Mouse (Mus musculus) intestine, postnatal 0 days (tissue): ENCODE measurements around the gene Slc25a15. TPM values are rescaled to one million over a fixed set of nuclear protein-coding genes. Genes with fewer than 3 reads are reported as not detected.
A peak's percentile ranks its signal among the peaks of the same experiment; 100 is the strongest.

Experiments
- ATAC-seq: fragments of 200-750 bp; cut with Nextera tagmentation; 2 replicates; pipeline ENCODE4 v1.8.0; 2017; ENCODE audit warnings: mild to moderate bottlenecking, moderate TSS enrichment, moderate library complexity
- H3K27ac ChIP-seq: fragments of 300-500 bp; sonication (generic); 2 replicates; pipeline ENCODE4 v1.5.1; 2014; ENCODE audit warnings: mild to moderate bottlenecking, low read depth, low read length, moderate library complexity
- H3K27me3 ChIP-seq: fragments of 300-500 bp; sonication (generic); replicated peaks from 2 replicates; pipeline ENCODE4 v1.6.1; 2014; ENCODE audit warnings: low read length, mixed read lengths; ENCODE audit not compliant: control insufficient read depth, insufficient read depth
- H3K36me3 ChIP-seq: fragments of 300-500 bp; sonication (generic); 2 replicates; pipeline ENCODE4 v1.6.1; 2014; ENCODE audit warnings: mild to moderate bottlenecking, moderate library complexity; ENCODE audit not compliant: control insufficient read depth, insufficient read depth
- H3K4me1 ChIP-seq: fragments of 300-500 bp; sonication (generic); replicated peaks from 2 replicates; pipeline ENCODE4 v1.6.1; 2014; ENCODE audit warnings: antibody characterized with exemption, low read length, mixed read lengths; ENCODE audit not compliant: control insufficient read depth, insufficient read depth
- H3K4me2 ChIP-seq: fragments of 300-500 bp; sonication (generic); replicated peaks from 2 replicates; pipeline ENCODE4 v1.6.1; 2014; ENCODE audit warnings: low read depth, mild to moderate bottlenecking, moderate library complexity
- H3K4me3 ChIP-seq: fragments of 300-500 bp; sonication (generic); 2 replicates; pipeline ENCODE4 v1.5.1; 2014; ENCODE audit warnings: low read depth, low read length
- H3K9ac ChIP-seq: fragments of 300-500 bp; sonication (generic); 2 replicates; pipeline ENCODE4 v1.6.1; 2014; ENCODE audit warnings: mild to moderate bottlenecking, low read depth, low read length
- H3K9me3 ChIP-seq: fragments of 300-500 bp; sonication (generic); 2 replicates; pipeline ENCODE4 v1.6.1; 2016; ENCODE audit warnings: mixed run types; ENCODE audit not compliant: control insufficient read depth
- CTCF ChIP-seq: sonication (generic); IDR thresholded peaks from 2 replicates; pipeline ENCODE4 v1.5.1; 2016; ENCODE audit warnings: low read depth, mild to moderate bottlenecking, control low read depth, antibody characterized with exemption, moderate library complexity
- WGBS: fragments of 180-500 bp; shearing (Covaris S2); extraction: QIAGEN DNeasy Blood & Tissue Kit; methylation state at CpG from one replicate; pipeline ENCODE4 v1.1.7; 2014; 5-methylcytosine and 5-hydroxymethylcytosine counted together
- polyA plus RNA-seq: library from polyadenylated mRNA; unstranded; fragments of >200 nt; fragmentation: Nextera tagmentation; extraction: Ambion mirVana; gene quantifications from 2 replicates; pipeline ENCODE4 v1.2.1, GENCODE M21; 2015

Slc25a15 gene
- polyA plus RNA-seq, result 108 and 122 TPM in 2 replicates

DNA sequence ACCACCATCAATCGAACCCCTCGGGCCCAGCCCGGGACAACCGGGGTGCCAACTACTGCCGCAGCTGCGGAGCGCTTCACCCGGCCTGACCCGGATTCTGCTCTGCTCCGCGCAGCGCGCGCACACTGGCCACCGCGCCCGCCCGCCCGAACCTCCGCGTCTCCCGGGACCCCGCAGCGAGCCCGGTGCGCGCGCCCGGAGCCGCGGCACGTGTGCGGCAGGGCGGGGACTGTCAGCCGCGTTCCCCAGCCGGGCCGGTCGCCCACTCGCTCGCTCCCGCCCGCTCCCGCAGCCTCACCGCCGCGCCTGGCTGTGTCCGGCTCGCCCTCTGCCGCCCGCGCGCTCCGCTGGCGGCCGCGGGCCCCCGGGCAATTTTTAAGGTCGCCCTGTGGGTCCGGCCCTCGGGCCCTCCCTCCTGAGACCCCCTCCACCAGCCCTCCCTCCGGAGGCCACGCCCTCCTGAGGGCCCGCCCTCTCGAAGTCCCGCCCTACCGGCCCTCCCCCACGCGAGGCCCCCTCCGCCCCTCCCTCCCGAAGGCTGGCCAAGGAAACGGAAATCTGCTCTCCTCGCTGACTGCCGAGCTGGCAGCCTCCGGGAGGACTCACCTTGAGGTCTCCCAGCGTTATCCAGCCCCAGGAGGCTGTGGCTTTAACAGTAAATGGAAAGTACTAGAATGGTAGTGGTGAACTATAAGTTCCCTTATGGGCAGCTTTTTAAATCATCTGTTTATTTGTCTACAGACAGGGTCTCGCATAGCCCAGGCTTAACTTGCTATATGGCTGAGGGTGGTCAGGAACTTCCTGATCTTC, at the start of gene Slc25a15:
Gene Slc25a15, minus strand, starts transcription at position 456 of the 810 bp plus-strand sequence.
- Histone ChIP-seq H3K9me3 (no peaks in the 10 kb centered on the region), H3K4me1 (no peaks in the 10 kb centered on the region), H3K27me3 (no peaks in the 10 kb centered on the region), H3K27ac (peak within 1 kb of the TSS; percentile 96), H3K36me3 (no peaks in the 10 kb centered on the region), H3K9ac (peak within 1 kb of the TSS; percentile 92), H3K4me3 (peak within 1 kb of the TSS; percentile 81), H3K4me2 (peak within 1 kb of the TSS; percentile 84)
- under 1% methylated on average over 77 of the region's 77 CpGs for WGBS
- no peak for TF ChIP-seq CTCF
- peak; percentile 85 for ATAC-seq

DNA sequence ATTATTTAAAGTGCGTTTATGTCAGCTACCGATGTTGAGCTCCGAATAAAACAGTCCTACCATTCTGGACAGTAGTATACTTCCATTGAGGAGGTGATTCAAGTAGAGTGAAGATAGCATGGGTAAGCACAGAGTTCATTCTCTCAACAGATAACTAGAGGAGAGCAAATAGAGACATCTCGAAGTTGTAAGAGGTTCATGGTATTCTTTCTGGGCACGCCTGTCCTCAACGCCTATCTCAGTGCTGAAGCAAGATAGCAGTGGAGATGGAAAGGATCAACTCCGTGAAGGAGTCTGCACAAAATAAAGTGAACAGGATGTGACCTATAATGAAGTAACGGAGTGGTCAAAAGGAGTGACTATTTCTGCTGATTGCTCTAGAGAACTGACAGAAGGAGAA, 13.6 kb upstream of the Slc25a15 start:
- no peak for TF ChIP-seq CTCF
- no peak for ATAC-seq
- peak overlapping the region; percentile 82 for H3K4me3 ChIP-seq
- H3K36me3 ChIP-seq, result 0 out of 2 replicates have a peak, but pooled peaks cover 12% of the 10 kb centered on the region
- 6% methylated on average over 8 of the region's 8 CpGs for WGBS
- H3K9ac ChIP-seq, result peak overlapping the region; percentile 78
- H3K4me1 ChIP-seq, result no peaks in the 10 kb centered on the region; the same call in 1 of the 2 replicates
- H3K9me3 ChIP-seq, result no peaks in the 10 kb centered on the region
- peak overlapping the region; percentile 81 for H3K4me2 ChIP-seq
- H3K27me3 ChIP-seq, result no peaks in the 10 kb centered on the region
- peak overlapping the region; percentile 86; the same call in 1 of the 2 replicates for H3K27ac ChIP-seq

DNA sequence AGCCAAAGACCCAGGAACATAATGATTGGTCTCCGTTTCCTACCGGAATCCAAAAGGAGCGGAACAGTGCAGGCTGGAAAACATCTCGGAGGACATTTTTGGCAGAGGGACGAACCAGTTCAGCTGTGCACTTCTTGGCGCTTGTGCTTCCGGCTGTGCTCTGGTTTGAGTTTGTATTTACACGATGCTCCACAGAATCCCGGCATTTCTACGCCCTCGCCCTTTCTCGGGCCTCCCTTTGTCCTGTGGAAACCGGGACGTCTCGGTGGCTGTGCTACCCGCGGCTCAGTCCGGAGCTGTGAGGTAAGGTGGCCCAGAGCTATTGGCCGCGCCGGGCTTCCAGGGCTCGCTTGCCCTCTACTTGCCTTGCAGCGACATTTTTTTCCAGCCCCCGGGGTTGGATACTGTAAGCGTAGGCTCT, 12.9 kb upstream of the Slc25a15 start, which contains the start of gene Mrps31:
Gene Mrps31, plus strand, starts transcription at position 80 of the 421 bp plus-strand sequence.
- 0 out of 2 replicates have a peak, but pooled peaks have one; percentile 1 for TF ChIP-seq CTCF
- Histone ChIP-seq H3K9ac (peak within 1 kb of the TSS; percentile 78), H3K27me3 (no peaks in the 10 kb centered on the region), H3K9me3 (no peaks in the 10 kb centered on the region), H3K27ac (peak within 1 kb of the TSS; percentile 86), H3K36me3 (0 out of 2 replicates have a peak, but pooled peaks cover 7% of the 10 kb centered on the region), H3K4me3 (peak within 1 kb of the TSS; percentile 82), H3K4me2 (peak within 1 kb of the TSS; percentile 81), H3K4me1 (no peaks in the 10 kb centered on the region; the same call in 1 of the 2 replicates)
- under 1% methylated on average over 25 of the region's 25 CpGs for WGBS
- ATAC-seq, result peak; percentile 67

DNA sequence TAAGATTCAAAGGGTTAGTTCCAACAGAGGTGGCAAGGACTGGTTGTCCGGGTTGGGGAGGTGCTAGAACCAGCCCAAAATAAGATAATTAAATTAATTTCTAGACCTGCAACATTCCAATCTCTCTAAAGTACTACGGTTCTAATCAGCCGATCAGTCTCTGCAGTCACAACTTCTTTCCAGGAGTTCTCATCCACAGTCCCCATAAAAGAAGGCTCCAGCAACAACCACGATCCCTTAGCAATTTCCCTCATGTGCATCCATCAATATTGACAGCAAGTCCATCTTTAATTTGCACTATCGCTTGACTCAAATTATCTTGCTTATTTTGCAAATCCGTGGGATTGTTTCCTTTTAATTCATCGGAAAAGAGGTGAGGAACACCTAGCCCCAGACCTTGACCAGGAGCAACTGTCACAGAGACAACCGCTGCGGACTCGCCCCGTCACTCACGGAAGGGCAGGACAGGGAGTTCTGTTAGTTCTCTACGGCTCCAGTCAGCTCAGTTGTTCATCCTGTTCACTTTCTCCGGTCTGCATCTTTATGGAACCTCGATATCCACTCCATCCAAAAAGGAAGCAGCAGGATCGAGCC, 12.4 kb upstream of the Slc25a15 start:
- no peak for TF ChIP-seq CTCF
- H3K27me3 ChIP-seq, result no peaks in the 10 kb centered on the region
- 14% methylated on average over 16 of the region's 16 CpGs for WGBS
- H3K4me2 ChIP-seq, result peak overlapping the region; percentile 81
- H3K9ac ChIP-seq, result peak overlapping the region; percentile 78
- 0 out of 2 replicates have a peak, but pooled peaks cover 3% of the 10 kb centered on the region for H3K36me3 ChIP-seq
- H3K4me1 ChIP-seq, result no peaks in the 10 kb centered on the region; the same call in 1 of the 2 replicates
- H3K4me3 ChIP-seq, result peak overlapping the region; percentile 82
- H3K27ac ChIP-seq, result peak overlapping the region; percentile 86
- peak; percentile 2; the same call in 1 of the 2 replicates for ATAC-seq
- H3K9me3 ChIP-seq, result no peaks in the 10 kb centered on the region

DNA sequence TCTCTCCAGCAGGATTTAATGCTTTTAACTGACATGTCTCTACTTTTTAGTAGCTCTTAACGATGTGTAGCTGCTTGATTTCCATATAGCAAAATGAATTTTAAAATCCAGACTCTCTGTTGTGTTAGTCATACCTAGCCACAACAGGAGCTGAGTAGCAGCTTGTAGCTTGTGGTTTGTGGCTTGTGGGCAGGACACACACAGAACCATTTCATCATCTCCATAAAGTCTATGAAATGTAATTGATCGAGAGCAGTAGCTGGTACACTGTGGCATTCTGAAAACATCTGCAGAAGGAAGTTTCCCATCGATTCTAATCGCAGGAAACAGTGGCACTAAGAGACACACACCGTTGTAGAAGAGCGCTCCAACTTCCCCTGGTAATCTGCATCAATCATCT, 7.3 kb upstream of the Slc25a15 start:
- no peak overlapping the region for H3K4me2 ChIP-seq
- WGBS, result 69% methylated on average over 6 of the region's 6 CpGs
- no peak for ATAC-seq

DNA sequence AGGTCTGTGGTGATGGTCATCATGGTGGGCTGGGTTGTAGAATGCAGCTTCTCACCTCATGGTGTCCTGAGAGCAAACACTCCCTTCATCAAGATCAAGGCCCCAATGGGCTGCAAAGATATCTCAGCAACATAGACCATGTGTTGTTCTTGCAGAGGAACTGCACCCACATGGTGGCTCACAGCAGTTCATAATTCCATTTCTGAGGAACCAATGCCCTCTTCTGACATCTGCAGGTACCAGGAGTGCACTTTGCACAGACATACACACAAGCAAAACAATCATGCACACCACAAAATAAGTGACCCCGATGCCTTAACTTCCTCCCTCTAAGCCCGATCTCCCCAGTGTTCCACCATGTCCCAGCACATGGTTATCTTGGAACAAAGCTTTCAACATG, 4.8 kb upstream of the Slc25a15 start:
- Histone ChIP-seq H3K27ac (no peak overlapping the region), H3K4me2 (no peak overlapping the region), H3K9me3 (no peaks in the 10 kb centered on the region), H3K4me3 (no peak overlapping the region), H3K27me3 (no peaks in the 10 kb centered on the region), H3K9ac (no peak overlapping the region), H3K4me1 (no peaks in the 10 kb centered on the region), H3K36me3 (no peaks in the 10 kb centered on the region)
- peak; percentile 53 for TF ChIP-seq CTCF
- no peak for ATAC-seq
- WGBS, result 96% methylated on average over 2 of the region's 2 CpGs

More for the DNA sequence above, 7.3 kb upstream of the Slc25a15 start:
- H3K9ac ChIP-seq, result no peak overlapping the region
- no peak overlapping the region for H3K4me3 ChIP-seq
- H3K9me3 ChIP-seq, result no peaks in the 10 kb centered on the region
- no peak overlapping the region for H3K27ac ChIP-seq
- H3K4me1 ChIP-seq, result no peaks in the 10 kb centered on the region
- H3K27me3 ChIP-seq, result no peaks in the 10 kb centered on the region
- no peaks in the 10 kb centered on the region for H3K36me3 ChIP-seq
- no peak for TF ChIP-seq CTCF
